Mouse (Mus musculus) Muller cell, postnatal 12 days (primary cell): ENCODE measurements at regions not wholly inside any gene's neighbourhood (a gene's known extent, or its start where the extent isn't known, plus 50 kb on each side); places are given as distances from the start of the nearest gene placed in this dataset.
"Not testable (repeated sequence)": the region's sequence is repeated elsewhere in the genome, so short reads cannot be mapped to it uniquely, and the experiment has no call there.

Experiments
- DNase-seq: peaks from one replicate; pipeline ENCODE4 v3.0.0-alpha.2; 2015; ENCODE audit errors: inconsistent ontology term

- DNase-seq: no peak
Measured at GRCm38 (mm10) chr15:4630611-4631010, 96.4 kb upstream of the C6 start.

- DNase-seq: no peak
Measured at GRCm38 (mm10) chr15:4641666-4642065, 85.3 kb upstream of the C6 start.

- DNase-seq: peak; percentile 10
Measured at GRCm38 (mm10) chr15:4642859-4643258, 84.1 kb upstream of the C6 start.

GRCm38 (mm10) chr15:4643888-4644606 lies 82.9 kb upstream of the C6 start:
- DNase-seq: no peak

- no peak for DNase-seq
Measured at GRCm38 (mm10) chr15:4648626-4649025, 78.3 kb upstream of the C6 start.

- DNase-seq: no peak
Measured at GRCm38 (mm10) chr15:4653706-4654105, 73.3 kb upstream of the C6 start.

- not testable (repeated sequence) for DNase-seq
Measured at GRCm38 (mm10) chr15:4672859-4673258, 54.1 kb upstream of the C6 start.
